Mouse (Mus musculus) adrenal gland, adult 18-20 months (tissue): ENCODE measurements around the gene Lypd3. TPM values are rescaled to one million over a fixed set of nuclear protein-coding genes. Genes with fewer than 3 reads are reported as not detected.
"Not testable (repeated sequence)": the region's sequence is repeated elsewhere in the genome, so short reads cannot be mapped to it uniquely, and the experiment has no call there.

Experiments
- DNase-seq, 2 experiments: peaks; one replicate each; pipeline ENCODE4 v3.0.0; 2021 to 2022; ENCODE audit warnings: low spot score in 2 of 2
- total RNA-seq, 2 experiments: library from RNA; stranded (reverse); gene quantifications; 1 replicate in 1 of 2; 2 replicates in 1 of 2; pipeline ENCODE4 v1.2.3; 2021

The Lypd3 gene
- total RNA-seq, 2 experiments from 2014 or later = 0.50 TPM; not detected in 1

DNA sequence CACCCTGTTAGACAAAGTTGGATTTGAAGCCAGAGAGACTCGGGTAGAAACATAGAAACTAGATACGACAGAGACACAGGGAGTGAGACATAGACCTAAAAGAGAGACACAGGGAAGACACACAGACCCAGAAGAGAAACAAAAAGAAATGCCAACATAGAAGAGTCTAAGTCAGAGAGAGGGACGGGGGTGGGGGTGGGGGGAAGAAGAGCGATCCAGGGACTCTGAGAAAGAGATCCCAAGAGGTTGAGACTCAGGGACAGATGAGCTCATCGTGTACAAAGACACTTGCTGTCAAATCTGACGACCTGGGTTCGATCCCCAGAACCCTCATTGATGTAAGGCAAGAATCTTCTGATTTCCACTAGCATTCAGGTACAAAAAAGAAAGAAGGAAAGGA lies 24.6 kb upstream of the Lypd3 start:
- DNase-seq = no peak

DNA sequence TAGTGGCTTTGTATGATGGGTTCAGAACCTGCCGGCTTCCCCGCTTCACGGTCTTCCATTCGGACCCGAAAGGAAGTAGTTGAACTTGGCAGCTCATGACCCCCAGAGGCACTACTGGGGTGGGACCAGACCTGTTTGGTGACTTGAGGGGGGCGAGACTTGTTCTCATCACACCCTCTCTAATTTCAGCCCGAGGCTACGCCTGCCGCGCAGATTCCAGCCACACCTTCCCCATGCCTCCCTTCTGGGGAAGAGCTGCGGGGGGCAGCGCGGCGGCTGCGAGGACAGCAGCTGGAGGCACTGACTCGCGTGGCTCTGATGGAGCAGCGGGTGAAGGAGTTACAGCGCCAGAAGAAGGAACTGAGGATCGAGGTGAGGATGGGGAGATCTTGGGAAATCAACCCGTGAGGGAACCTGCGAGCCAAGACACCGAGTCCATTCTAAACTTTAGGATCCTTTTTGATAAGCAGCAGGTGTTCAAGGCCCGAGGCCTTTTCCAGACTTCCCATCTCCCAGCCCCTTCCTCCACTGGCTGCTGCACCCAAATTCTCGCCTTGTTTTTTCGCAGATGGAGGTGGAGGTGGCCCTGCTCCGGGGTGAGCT lies 23.9 kb upstream of the Lypd3 start:
- DNase-seq = no peak

DNA sequence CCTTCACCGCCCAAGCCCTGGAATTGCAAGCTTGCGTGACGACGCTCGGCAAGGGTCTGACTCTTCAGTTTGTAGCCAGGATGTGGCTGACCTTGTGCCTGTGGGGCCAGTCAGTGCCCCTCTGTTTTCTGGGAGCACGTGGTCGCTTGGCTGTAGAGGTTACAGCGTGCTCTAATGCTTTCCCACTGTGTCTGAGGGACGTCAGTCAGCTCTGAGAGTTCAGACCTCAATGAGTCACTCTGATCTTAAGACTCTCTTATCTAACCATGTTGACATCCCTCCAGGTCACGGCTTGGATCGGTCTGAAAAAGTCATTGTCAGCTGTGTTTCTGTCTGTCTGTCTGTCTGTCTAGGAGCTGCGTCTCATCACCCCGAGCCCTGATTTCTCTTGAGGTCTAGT lies 21.5 kb upstream of the Lypd3 start:
- DNase-seq = no peak

DNA sequence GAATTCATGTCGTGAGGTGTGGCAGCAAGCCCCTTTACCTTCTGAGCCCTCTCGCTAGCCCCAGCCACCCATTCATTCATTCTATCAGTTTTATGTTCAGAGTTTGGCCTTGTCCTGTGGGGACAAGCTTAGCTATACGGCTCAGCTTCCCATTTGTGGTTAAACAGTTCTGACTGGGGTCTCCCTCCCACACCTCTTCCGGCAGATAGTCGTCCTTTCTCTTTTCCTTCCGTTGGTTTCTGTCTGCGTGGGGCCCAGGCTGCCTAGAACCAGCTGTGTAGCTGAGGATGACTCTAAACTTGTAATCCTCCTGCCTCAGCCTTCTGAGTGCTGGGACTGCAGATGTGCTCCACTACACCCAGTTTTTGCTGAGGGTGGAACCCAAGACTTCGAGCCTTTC lies 18.6 kb upstream of the Lypd3 start:
- DNase-seq = no peak

DNA sequence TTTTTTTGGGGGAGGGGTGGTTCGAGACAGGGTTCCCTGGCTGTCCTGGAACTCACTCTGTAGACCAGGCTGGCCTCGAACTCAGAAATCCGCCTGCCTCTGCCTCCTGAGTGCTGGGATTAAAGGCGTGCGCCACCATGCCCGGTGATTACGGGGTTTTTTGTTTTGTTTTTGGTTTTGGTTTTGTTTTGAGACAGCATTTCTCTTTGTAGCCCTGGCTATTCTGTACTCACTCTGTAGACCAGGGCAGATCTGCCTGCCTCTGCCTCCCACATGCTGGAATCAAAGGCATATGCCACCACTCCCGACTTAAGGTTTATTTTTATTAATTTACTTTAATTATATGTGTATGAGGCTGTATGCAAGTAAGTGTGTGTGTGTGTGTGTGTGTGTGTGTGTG lies 18.0 kb upstream of the Lypd3 start:
- not testable (repeated sequence) for DNase-seq

DNA sequence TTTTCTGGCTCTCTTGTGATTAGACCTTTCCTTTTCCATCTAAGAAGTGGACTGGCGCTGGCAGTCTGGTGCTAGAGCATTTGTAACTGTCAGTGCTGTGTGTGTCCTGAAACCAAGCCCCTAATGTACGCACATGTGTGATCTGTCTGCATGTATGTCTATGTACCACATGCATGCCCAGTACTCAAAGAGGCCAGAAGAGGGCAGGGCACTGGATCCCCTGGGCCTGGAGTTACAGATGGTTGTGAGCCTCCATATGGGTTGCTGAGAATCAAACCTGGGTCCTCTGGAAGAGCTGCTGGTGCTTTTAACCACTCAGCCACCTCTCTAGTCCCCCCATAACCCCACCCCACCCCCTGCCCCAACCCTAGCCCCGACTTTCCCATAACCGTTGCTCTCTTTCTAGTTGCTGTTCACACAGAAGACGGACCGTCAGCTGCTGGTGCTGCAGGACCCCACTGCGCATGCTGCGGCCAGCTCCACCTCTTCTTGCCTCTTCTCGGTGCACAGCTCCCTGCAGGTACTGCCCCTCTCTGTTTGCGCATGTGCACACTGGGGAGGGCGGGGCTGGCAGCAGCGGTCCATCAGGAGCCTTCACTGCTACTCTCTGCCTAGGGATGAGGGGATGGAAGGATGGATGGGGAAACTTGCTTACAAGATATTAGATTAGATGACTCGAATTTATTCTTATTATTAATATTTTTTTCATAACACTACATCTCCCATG lies 16.5 kb upstream of the Lypd3 start:
- no peak for DNase-seq

DNA sequence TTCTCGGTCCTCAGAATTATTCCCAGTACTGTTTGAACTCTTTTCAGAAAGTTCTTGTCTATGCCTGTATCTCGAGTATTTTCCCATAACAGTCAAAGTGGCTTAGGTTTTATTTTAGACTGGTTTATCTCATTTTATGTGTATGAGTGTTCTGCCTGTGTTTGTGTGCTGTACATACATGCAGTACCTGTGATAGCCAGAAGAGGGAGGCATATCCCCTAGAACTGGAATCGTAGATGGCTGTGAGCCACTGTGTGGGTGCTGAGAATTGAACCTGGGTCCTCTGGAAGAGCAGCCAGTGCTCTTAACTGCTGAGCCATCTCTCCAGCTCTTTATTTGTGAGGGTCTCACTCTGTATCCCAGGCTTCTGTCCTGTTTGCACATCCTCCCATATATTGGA lies 15.2 kb upstream of the Lypd3 start:
- DNase-seq = no peak

DNA sequence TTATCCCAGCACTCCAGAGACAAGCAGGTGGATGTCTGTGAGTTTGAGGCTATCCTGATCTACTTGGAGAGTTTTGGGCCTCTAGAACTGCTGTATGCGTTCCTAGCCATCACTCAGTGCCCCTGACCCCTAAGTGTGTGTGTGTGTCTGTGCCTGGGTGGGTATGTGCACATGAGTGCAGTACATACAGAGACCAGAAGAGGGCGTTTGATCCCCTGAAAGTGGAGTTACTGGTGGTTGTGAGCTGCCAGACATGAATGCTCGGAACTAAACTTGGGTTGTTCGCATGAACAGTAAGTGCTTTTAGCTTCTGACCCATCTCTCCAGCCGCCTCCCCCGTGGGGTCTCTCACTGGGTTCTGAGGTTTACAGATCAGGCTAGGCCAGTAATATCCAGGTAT lies 13.4 kb upstream of the Lypd3 start:
- no peak for DNase-seq

DNA sequence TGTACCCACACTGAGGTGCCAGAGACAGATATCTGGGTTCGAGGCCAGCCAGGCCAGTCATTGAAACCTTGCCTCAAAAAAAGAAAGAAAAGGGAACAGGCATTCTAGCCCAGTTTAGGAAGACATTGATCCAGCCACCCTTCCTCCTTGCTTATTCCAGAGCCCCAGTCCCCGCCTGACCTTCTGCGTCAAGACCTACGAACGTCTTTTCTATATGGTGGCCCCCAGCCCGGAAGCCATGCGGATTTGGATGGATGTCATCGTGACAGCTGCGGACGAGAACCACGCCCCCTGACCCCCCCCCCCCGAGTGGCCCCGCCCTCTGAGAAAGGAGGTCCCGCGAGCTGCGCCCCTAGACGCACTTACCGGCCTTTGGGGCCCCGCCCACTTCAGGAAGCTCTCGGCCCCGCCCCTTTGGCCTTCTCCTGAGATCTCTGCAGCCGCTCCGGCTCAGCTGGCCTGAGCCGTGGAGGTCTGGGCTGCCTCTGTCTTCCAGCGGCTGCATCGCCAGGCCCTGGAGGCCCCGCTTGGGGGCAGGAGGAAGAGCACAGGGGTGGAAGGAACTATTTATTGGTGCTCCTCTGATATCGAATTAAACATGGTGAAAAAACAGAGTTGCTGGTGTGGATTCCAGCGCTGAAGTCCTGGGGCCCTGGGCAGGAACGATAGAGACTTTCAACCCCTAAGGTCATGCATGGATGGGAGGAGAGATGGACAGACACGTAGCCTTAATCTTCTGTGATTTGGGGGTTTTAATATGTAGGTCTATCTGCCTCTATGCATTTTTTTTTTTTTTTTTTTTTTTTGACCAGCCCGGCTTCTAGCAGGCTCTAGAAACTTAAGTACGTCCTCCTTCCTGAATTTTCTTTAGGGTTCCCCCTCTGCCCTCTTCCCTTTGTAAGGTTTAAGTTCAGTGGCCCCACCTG lies 7.4 kb upstream of the Lypd3 start:
- DNase-seq = peak; percentile 78 to 81

DNA sequence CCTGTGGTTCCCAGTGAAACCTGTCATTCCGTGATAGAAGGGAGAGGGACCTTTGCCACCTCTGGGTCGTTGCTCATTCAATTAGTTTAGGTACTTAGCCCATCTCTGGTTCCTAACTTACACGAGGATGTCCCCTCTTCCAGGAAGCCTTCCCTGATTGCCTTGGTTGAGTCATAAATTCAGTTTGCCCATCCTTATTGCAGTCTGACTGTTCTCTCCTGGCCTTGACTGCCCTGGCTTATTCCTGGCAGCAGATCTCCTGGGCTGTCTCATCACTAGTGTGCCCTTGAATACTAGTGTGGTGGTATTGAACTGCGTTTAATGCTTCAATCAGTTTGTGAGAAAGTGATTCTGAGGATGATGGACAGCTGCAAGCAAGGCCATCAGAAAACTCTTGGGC lies 6.7 kb upstream of the Lypd3 start:
- DNase-seq = peak in 1 of 2 experiments; percentile 43

DNA sequence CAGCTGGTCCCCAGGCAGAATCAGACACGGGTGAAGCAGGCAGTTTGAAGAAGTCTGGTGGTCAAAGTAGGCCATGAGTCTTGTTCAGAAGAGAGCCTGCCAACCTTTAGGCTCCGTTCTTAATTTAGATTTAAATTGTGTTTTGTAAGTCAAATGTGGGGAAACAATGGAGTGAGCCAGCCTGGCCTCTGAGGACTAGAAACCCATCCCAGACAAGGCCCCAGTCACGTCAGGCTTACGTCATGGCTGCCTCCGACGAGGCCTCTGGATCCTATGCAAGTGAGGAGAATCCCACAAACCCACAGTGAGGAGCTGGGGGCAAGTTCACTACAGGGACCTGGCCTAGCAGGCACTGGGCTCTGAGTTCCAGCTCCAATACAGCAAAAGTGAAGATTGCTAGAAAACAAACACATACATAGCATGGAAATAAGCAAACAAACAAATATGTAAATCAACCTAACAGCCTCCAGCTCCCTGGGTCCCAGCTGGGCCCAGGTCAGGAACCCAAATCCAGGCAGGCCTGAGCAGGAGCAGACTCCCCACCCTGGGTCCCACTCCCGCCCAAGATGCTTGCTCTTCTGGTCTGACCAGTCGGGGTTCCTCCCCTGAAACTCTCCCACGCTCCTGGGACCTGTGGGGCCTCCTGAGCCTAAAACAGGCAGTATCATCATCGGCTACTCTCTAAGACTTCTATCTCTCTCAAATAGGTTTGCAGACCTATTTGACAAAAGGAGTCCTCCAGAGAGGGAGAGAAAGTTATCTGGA lies 6.1 kb upstream of the Lypd3 start:
- no peak for DNase-seq

DNA sequence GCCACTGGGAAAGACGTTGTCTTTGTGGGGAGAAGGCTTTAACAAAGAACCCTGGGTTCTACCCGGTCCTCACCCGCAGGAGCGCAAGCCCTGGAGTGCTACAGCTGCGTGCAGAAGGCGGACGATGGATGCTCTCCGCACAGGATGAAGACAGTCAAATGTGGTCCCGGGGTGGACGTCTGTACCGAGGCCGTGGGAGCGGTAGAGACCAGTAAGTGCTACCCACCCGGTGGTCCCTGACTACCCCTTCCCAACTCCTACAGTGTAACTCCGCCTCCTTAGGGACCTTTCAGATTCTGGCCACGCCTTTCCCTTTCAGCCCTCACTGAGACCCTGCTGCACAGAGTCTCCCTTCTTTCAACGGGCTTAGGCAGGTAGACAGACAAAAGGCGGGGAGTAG lies 696 bp downstream of the Lypd3 start:
- DNase-seq = no peak

DNA sequence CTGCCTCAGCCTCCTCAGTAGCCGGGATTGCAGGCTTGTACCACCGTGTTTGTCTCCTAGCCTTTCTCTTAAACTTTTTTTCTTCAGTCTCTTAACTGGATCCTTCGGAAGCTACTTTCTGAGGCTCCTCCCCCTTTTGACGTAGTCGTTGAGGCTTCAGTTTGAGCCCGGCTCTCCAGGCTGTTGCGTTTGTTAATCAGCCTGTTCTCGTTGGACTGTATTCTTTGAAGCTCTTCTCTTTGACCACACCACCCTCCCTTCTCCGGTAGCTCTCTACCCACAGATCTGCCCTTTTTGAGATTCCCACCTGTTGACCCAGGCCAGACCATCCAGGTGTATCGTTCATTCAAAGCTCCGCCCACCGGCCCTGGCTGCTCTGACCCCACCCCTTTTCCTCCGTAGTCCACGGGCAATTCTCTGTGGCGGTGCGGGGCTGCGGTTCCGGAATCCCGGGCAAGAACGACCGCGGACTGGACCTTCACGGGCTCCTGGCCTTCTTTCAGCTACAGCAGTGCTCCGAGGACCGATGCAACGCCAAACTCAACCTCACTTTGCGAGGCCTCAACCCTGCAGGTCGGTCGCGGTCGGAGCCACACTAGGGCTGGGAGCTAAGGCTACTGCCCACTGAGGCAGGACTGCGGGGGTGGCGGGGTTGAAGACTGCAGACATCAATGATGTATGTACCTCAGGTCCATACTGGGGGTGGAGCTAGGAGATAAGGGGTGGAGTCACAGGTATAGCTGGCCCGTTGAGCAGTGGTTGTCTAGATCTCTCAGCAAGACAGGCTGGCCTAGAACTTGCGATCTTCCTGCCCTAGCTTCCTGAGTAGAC lies 1.9 kb downstream of the Lypd3 start:
- peak in 1 of 2 experiments; percentile 40 for DNase-seq

DNA sequence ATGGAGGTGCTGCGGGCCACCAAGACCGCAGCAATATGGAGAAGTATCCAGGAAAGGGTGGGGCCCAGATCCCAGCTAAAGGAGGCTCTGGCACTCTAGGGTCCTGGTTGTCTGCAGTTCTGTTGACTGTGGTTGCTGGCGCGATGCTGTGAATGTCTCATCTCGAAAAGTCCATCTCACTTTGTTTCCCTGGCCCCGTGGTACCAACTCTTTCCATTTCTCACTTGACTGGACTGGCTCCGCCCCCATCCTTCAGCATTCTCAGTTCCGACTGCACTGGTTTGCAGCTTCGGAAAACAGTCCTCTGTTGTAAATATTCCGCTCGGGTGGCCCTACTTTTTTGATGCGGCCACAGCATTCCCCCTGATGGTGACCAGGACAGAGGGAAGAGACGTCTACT lies 4.1 kb downstream of the Lypd3 start:
- DNase-seq = no peak

DNA sequence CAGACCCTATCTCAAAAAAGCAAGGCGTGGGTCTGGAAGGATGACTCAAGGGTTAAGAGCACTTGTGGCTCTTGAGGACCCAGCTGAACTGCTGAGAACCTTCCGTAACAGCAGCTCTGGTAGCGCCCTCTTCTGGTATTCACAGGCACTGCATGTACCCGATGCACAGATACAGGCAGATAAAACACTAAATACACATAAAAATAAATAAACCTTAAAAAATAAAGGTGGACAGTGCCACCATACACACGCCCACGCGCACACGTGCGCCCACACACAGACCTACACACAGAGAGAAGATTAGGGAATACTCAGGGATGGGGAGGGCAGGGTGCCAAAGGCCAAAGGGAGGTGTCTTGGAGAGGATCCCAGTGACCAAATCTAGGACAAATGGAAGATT lies 6.1 kb downstream of the Lypd3 start:
- peak; percentile 48 to 62 for DNase-seq

DNA sequence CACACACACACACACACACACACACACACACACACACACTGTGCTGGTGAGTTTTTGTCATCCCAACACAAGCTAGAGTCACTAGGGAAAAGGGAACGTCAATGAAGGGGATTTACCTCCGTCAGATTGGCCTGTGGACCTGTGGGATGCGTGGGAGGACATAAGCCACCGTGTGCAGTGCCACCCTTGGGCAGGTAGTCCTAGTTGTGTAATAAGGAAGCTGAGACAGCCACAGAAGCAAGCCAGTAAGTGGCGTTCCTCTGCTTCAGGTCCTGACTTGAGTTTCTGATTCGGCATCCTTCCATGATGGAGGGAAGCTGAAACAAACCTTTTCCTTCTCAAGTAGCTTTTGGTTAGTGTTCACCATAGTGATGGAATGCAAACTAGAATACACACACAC lies 8.1 kb downstream of the Lypd3 start:
- DNase-seq = no peak

DNA sequence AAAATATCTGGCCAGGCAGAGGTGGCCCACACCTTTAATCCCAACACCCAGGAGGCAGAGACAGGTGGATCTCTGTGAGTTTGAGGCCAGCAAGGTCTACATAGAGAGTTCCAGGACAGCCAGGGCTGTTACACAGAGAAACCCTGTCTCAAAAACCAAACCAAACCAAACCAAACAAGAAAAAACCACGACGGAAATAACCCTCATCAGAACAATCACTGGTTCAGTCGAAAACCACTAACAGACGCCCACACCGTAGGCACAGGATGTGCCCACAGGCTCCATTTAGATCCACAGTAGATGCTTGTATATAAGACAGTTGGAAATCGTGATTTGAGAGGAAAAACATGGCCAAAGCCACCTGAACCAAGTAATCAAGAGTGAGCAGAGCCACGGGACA lies 8.6 kb downstream of the Lypd3 start:
- DNase-seq = no peak

DNA sequence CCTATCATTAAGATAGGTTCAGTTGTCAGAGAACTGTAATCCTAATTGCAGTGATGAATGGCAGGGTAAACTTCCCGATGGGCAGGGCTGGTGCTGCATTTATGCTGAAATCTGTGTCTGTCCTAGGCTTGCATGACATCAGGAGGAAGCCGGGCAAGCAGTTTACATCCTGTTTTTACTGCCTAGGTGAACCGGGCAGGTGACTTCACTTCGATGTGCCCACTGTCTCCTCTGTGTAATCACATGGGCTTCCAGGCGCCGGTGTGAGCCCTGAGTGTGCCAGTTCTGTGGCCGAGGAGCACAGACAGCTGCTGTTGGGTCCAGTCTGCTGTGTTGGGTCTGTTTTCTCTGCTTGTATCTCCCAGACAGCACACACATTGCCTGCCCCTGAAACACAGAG lies 10.1 kb downstream of the Lypd3 start:
- DNase-seq = no peak

DNA sequence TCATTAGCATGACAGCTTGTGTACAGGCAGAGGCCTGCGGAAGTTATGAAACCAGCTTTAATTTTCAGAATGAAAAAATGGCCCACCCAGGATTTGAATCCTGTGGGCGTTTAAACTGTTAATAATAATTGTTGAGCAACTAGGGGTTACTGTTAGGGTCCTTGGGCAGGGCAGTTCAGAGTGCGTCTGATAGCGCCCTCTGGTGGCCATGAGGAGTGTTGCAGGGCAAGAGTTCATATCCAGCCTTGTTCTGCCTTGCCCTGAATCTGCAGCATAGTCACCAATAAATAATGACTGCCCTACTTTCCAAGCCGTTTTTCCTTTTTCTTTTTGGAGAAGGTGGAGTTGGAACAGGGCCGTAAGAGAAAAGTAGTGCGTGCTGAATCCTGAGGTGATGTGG lies 17.3 kb downstream of the Lypd3 start:
- peak; percentile 65 to 69 for DNase-seq

DNA sequence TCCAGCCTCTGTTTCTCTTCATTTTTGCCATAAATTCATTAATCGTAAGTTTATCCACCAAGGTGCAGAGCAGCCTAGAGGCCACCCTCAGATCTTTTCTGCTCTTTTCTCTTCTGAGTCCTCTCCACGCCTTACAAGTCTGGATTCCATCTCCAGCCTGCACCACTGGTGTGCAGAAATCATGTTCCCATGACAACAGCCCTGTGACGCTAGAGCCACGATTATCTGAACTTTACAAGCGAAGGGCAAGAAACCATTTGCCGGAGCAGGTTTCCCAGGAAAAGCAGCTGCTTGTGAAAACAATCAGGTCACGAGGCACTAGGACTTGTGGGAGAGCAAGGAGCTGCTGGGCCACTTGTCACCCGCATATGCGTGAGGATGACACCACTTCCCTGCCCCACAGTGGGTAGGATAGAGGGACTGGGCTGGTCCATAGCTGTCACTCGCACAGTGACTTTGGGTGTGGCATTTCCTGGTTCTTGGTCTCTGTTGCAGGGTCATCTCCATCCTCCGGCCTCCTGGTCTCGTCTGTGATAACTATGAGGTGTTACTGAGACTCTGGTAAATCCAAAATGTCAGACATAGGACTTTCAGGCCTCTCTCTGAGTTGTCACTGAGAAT lies 23.5 kb downstream of the Lypd3 start:
- no peak for DNase-seq
